31 mouse cellular contexts compared by ENCODE assay signal in the genomic region with DNA sequence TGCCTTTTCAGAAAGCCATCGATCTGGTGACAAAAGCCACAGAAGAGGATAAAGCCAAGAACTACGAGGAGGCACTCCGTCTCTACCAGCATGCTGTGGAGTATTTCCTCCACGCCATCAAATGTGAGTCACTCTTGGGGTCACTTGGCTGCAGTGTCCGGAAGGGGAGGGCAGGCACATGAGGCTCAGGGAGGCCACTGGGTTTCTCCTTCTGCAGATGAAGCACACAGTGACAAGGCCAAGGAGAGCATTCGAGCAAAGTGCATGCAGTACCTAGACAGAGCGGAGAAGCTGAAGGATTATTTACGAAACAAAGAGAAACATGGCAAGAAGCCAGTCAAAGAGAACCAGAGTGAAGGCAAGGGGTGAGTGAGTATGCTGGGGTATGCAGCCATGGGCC. TPM values are rescaled to one million over a fixed set of nuclear protein-coding genes. Genes with fewer than 3 reads are reported as not detected.
A peak's percentile ranks its signal among the peaks of the same experiment; 100 is the strongest.
DNase-seq lines count a peak whose midpoint lies in the region; ATAC-seq and TF ChIP-seq lines count a peak whose summit lies in the region.
"Had no signal": no experiment of that assay in that cellular context is flagged by ENCODE, and none has a peak within 500 bp of the region (broad histone marks: within the 10 kb centered on the region; RNA-seq: fewer than 3 reads in every experiment).

No protein-coding gene starts in this region.

- peak; percentile 45 for DNase-seq in adrenal gland, adult 2 months
- no peak for DNase-seq in adrenal gland, postnatal 25 days
- DNase-seq in kidney, adult 11 months, result peak; percentile 45
- no peak for DNase-seq in lung, postnatal 0 days (ENCODE audit: low spot score)
- no peak for DNase-seq in lung, postnatal 36 days
- DNase-seq in kidney, postnatal 14 days, result peak; percentile 34
- DNase-seq in hindbrain, postnatal 0 days (ENCODE audit: low spot score), result no peak
- DNase-seq: cerebellum, adult 11-12 months; cerebellum, postnatal 14 days; gastrocnemius, postnatal 25 days; retina, postnatal 1 day; thymus, adult 18-20 months; thymus, postnatal 4 days had no signal

- H3K9me3 ChIP-seq in kidney, embryonic 16.5 days (ENCODE audit: low read length), result no peaks in the 10 kb centered on the region
- H3K9me3 ChIP-seq in lung, postnatal 0 days (ENCODE audit: low read length), result no peaks in the 10 kb centered on the region
- no peaks in the 10 kb centered on the region for H3K9me3 ChIP-seq in hindbrain, postnatal 0 days (ENCODE audit: low read length)
- H3K9me3 ChIP-seq: embryonic facial prominence, embryonic 13.5 days; G1E; heart, embryonic 10.5 days; hindbrain, embryonic 15.5 days; limb, embryonic 10.5 days; lung, embryonic 15.5 days; midbrain, embryonic 15.5 days; stomach, embryonic 15.5 days had no signal

- H3K36me3 ChIP-seq in kidney, embryonic 16.5 days (ENCODE audit: insufficient read depth, low read length), result peaks cover 32% of the 10 kb centered on the region
- H3K36me3 ChIP-seq in lung, postnatal 0 days (ENCODE audit: insufficient read depth, low read length), result peaks cover 16% of the 10 kb centered on the region; the same call in 1 of the 2 replicates
- H3K36me3 ChIP-seq in hindbrain, postnatal 0 days (ENCODE audit: insufficient read depth, low read length), result peaks cover 33% of the 10 kb centered on the region

- no peak overlapping the region for H3K4me3 ChIP-seq in kidney, embryonic 16.5 days (ENCODE audit: low read length)
- H3K4me3 ChIP-seq in lung, postnatal 0 days (ENCODE audit: low read depth, low read length), result no peak overlapping the region
- H3K4me3 ChIP-seq in hindbrain, postnatal 0 days (ENCODE audit: low read length), result no peak overlapping the region
- H3K4me3 ChIP-seq: embryonic facial prominence, embryonic 13.5 days; heart, embryonic 10.5 days; hindbrain, embryonic 15.5 days; left cerebral cortex, adult 2 months; limb, embryonic 10.5 days; lung, embryonic 15.5 days; midbrain, embryonic 15.5 days; myocyte; stomach, embryonic 15.5 days had no signal

- WGBS in kidney, embryonic 16.5 days, result 78% methylated on average over 8 of the region's 8 CpGs
- 58% methylated on average over 8 of the region's 8 CpGs for WGBS in lung, postnatal 0 days
- WGBS in hindbrain, postnatal 0 days, result 84% methylated on average over 8 of the region's 8 CpGs

- no peak overlapping the region for H3K9ac ChIP-seq in kidney, embryonic 16.5 days (replicated peaks; ENCODE audit: low read length)
- H3K9ac ChIP-seq in lung, postnatal 0 days (replicated peaks; ENCODE audit: low read depth), result no peak overlapping the region
- no peak overlapping the region for H3K9ac ChIP-seq in hindbrain, postnatal 0 days (replicated peaks; ENCODE audit: low read length)
- H3K9ac ChIP-seq: embryonic facial prominence, embryonic 13.5 days; hindbrain, embryonic 15.5 days; lung, embryonic 15.5 days; midbrain, embryonic 15.5 days; stomach, embryonic 15.5 days had no signal

- H3K4me1 ChIP-seq in kidney, embryonic 16.5 days (ENCODE audit: insufficient read depth, low read length), result peaks cover 12% of the 10 kb centered on the region
- peaks cover 6% of the 10 kb centered on the region; the same call in 1 of the 2 replicates for H3K4me1 ChIP-seq in lung, postnatal 0 days (ENCODE audit: insufficient read depth, low read depth, low read length)
- peaks cover 11% of the 10 kb centered on the region; the same call in 1 of the 2 replicates for H3K4me1 ChIP-seq in hindbrain, postnatal 0 days (ENCODE audit: insufficient read depth, low read length)

- no peaks in the 10 kb centered on the region for H3K27me3 ChIP-seq in kidney, embryonic 16.5 days (ENCODE audit: insufficient read depth, low read length)
- H3K27me3 ChIP-seq in lung, postnatal 0 days (replicated peaks; ENCODE audit: insufficient read depth, low read length), result no peaks in the 10 kb centered on the region
- no peaks in the 10 kb centered on the region for H3K27me3 ChIP-seq in hindbrain, postnatal 0 days (ENCODE audit: insufficient read depth, low read length)
- H3K27me3 ChIP-seq: embryonic facial prominence, embryonic 13.5 days; hindbrain, embryonic 15.5 days; lung, embryonic 15.5 days; midbrain, embryonic 15.5 days; stomach, embryonic 15.5 days had no signal

- no peak overlapping the region for H3K4me2 ChIP-seq in kidney, embryonic 16.5 days (replicated peaks; ENCODE audit: low read depth, low read length)
- H3K4me2 ChIP-seq in lung, postnatal 0 days (replicated peaks; ENCODE audit: low read depth, low read length), result no peak overlapping the region
- no peak overlapping the region for H3K4me2 ChIP-seq in hindbrain, postnatal 0 days (ENCODE audit: low read depth, low read length)
- H3K4me2 ChIP-seq: embryonic facial prominence, embryonic 13.5 days; hindbrain, embryonic 15.5 days; lung, embryonic 15.5 days; midbrain, embryonic 15.5 days; stomach, embryonic 15.5 days had no signal

- no peak for TF ChIP-seq EP300 in lung, postnatal 0 days (IDR thresholded peaks at IDR 0.05)

- H3K27ac ChIP-seq in kidney, embryonic 16.5 days (ENCODE audit: low read length), result no peak overlapping the region
- H3K27ac ChIP-seq in lung, postnatal 0 days (ENCODE audit: low read length), result no peak overlapping the region
- no peak overlapping the region for H3K27ac ChIP-seq in hindbrain, postnatal 0 days
- H3K27ac ChIP-seq: embryonic facial prominence, embryonic 13.5 days; heart, embryonic 10.5 days; hindbrain, embryonic 15.5 days; left cerebral cortex, adult 2 months; limb, embryonic 10.5 days; lung, embryonic 15.5 days; midbrain, embryonic 15.5 days; stomach, embryonic 15.5 days had no signal

- no peak for ATAC-seq in kidney, embryonic 16.5 days (ENCODE audit: low FRiP score, low TSS enrichment)
- peak; percentile 40; the same call in 1 of the 2 replicates for ATAC-seq in lung, postnatal 0 days
- no peak for ATAC-seq in hindbrain, postnatal 0 days
- ATAC-seq: activated CD4-positive, CD25-positive, alpha-beta regulatory T cell, adult 4 months; forebrain, embryonic 14.5 days; intestine, postnatal 0 days; midbrain, embryonic 15.5 days had no signal

- no peak for TF ChIP-seq CTCF in lung, postnatal 0 days (IDR thresholded peaks at IDR 0.05)
- no peak for TF ChIP-seq CTCF in hindbrain, postnatal 0 days (IDR thresholded peaks at IDR 0.05; ENCODE audit: low read depth)

RNA-seq across cellular contexts. Expression of a gene that starts 5.6 kb away (rescaled TPM):
- total RNA-seq in adrenal gland, adult 2 months (2021), result 10 to 100 TPM; 78.8 to 99.8 TPM
- 17.8 and 19.4 TPM in 2 replicates for polyA plus RNA-seq in adrenal gland, adult 2 months (2012; rRNA removed)
- total RNA-seq in adrenal gland, postnatal 25 days (2021), result 78.7 and 102 TPM in 2 replicates
- polyA plus RNA-seq in kidney, embryonic 16.5 days (2015; fragmentation: Nextera tagmentation; extraction: Ambion mirVana), result 68.0 and 68.8 TPM in 2 replicates
- polyA plus RNA-seq in lung, postnatal 0 days (2015; fragmentation: Nextera tagmentation; extraction: Ambion mirVana), result 59.0 and 59.6 TPM in 2 replicates
- 81.6 and 92.3 TPM in 2 replicates for total RNA-seq in hindbrain, postnatal 0 days (2014; rRNA removed)
- 153 and 155 TPM in 2 replicates for polyA plus RNA-seq in hindbrain, postnatal 0 days (2015; fragmentation: Nextera tagmentation; extraction: Ambion mirVana)

RNA-seq across cellular contexts. Expression of a gene that starts 11.8 kb away (rescaled TPM):
- total RNA-seq in adrenal gland, adult 2 months (2021), result 10 to 100 TPM; 40.4 to 62.3 TPM
- polyA plus RNA-seq in adrenal gland, adult 2 months (2012; rRNA removed), result 133 and 144 TPM in 2 replicates
- 41.0 and 63.8 TPM in 2 replicates for total RNA-seq in adrenal gland, postnatal 25 days (2021)
- 56.0 and 59.8 TPM in 2 replicates for polyA plus RNA-seq in kidney, embryonic 16.5 days (2015; fragmentation: Nextera tagmentation; extraction: Ambion mirVana)
- polyA plus RNA-seq in lung, postnatal 0 days (2015; fragmentation: Nextera tagmentation; extraction: Ambion mirVana), result 26.7 and 27.3 TPM in 2 replicates
- total RNA-seq in hindbrain, postnatal 0 days (2014; rRNA removed), result 57.7 and 68.8 TPM in 2 replicates
- polyA plus RNA-seq in hindbrain, postnatal 0 days (2015; fragmentation: Nextera tagmentation; extraction: Ambion mirVana), result 30.5 and 36.9 TPM in 2 replicates

RNA-seq across cellular contexts. Expression of a gene that starts 19.9 kb away (rescaled TPM):
- 10 to 100 TPM; 36.6 to 37.6 TPM for total RNA-seq in adrenal gland, adult 2 months (2021)
- 31.1 and 36.8 TPM in 2 replicates for polyA plus RNA-seq in adrenal gland, adult 2 months (2012; rRNA removed)
- 47.9 and 48.6 TPM in 2 replicates for total RNA-seq in adrenal gland, postnatal 25 days (2021)
- polyA plus RNA-seq in kidney, embryonic 16.5 days (2015; fragmentation: Nextera tagmentation; extraction: Ambion mirVana), result 35.0 and 35.6 TPM in 2 replicates
- polyA plus RNA-seq in lung, postnatal 0 days (2015; fragmentation: Nextera tagmentation; extraction: Ambion mirVana), result 24.3 and 25.9 TPM in 2 replicates
- total RNA-seq in hindbrain, postnatal 0 days (2014; rRNA removed), result 47.9 and 48.8 TPM in 2 replicates
- 33.0 and 33.2 TPM in 2 replicates for polyA plus RNA-seq in hindbrain, postnatal 0 days (2015; fragmentation: Nextera tagmentation; extraction: Ambion mirVana)

RNA-seq across cellular contexts. Expression of a gene that starts 20.1 kb away (rescaled TPM):
- 10 to 100 TPM; 49.3 to 54.3 TPM for total RNA-seq in adrenal gland, adult 2 months (2021)
- 15.3 and 17.2 TPM in 2 replicates for polyA plus RNA-seq in adrenal gland, adult 2 months (2012; rRNA removed)
- 44.8 and 45.7 TPM in 2 replicates for total RNA-seq in adrenal gland, postnatal 25 days (2021)
- polyA plus RNA-seq in kidney, embryonic 16.5 days (2015; fragmentation: Nextera tagmentation; extraction: Ambion mirVana), result 82.5 and 87.3 TPM in 2 replicates
- polyA plus RNA-seq in lung, postnatal 0 days (2015; fragmentation: Nextera tagmentation; extraction: Ambion mirVana), result 33.5 and 37.3 TPM in 2 replicates
- 16.1 and 20.7 TPM in 2 replicates for total RNA-seq in hindbrain, postnatal 0 days (2014; rRNA removed)
- polyA plus RNA-seq in hindbrain, postnatal 0 days (2015; fragmentation: Nextera tagmentation; extraction: Ambion mirVana), result 58.1 and 59.5 TPM in 2 replicates

RNA-seq across cellular contexts. Expression of a gene that starts 28.8 kb away (rescaled TPM):
- not detected for total RNA-seq in adrenal gland, adult 2 months (2021)
- polyA plus RNA-seq in adrenal gland, adult 2 months (2012; rRNA removed), result not detected in 2 replicates
- total RNA-seq in adrenal gland, postnatal 25 days (2021), result not detected in 2 replicates
- polyA plus RNA-seq in kidney, embryonic 16.5 days (2015; fragmentation: Nextera tagmentation; extraction: Ambion mirVana), result 25.3 and 27.7 TPM in 2 replicates
- 2.3 and 2.4 TPM in 2 replicates for polyA plus RNA-seq in lung, postnatal 0 days (2015; fragmentation: Nextera tagmentation; extraction: Ambion mirVana)
- total RNA-seq in hindbrain, postnatal 0 days (2014; rRNA removed), result not detected in 2 replicates
- not detected in 2 replicates for polyA plus RNA-seq in hindbrain, postnatal 0 days (2015; fragmentation: Nextera tagmentation; extraction: Ambion mirVana)
- total RNA-seq: G1E; gastrocnemius, postnatal 25 days; heart, postnatal 25 days; left cerebral cortex, adult 2 months; megakaryocyte-erythroid progenitor cell, adult 5-6 weeks had no signal
- polyA plus RNA-seq: activated CD4-positive, CD25-positive, alpha-beta regulatory T cell, adult 4 months; embryonic facial prominence, embryonic 13.5 days; forebrain, embryonic 14.5 days; G1E; hindbrain, embryonic 15.5 days; liver, adult 2 months; midbrain, embryonic 15.5 days; myocyte; neural tube, embryonic 14.5 days had no signal

Comparison
In these comparisons a context has a peak if more than half of its experiments do, and no peak if none do; other contexts are left out.
1. DNase-seq: peak in adrenal gland, adult 2 months (single experiment), kidney, adult 11 months (single experiment) and kidney, postnatal 14 days (single experiment); none in adrenal gland, postnatal 25 days (single experiment), lung, postnatal 0 days (single experiment), lung, postnatal 36 days (single experiment) and hindbrain, postnatal 0 days (single experiment).